Mouse (Mus musculus) small intestine, adult 2 months (tissue): Measurements from ENCODE around the gene Srebf1. TPM values are rescaled to one million over a fixed set of nuclear protein-coding genes. Genes with fewer than 3 reads are reported as not detected.

Experiments used
- H3K27ac ChIP-seq: fragments of 200-500 bp; 2 replicates; pipeline ENCODE4 v1.5.1; 2012; ENCODE audit warnings: low read depth, low read length, control low read depth, inconsistent platforms; ENCODE audit not compliant: insufficient read depth
- H3K27me3 ChIP-seq: fragments of 200-500 bp; 2 replicates; pipeline ENCODE4 v1.6.1; 2012; ENCODE audit warnings: mild to moderate bottlenecking, moderate library complexity, low read length, inconsistent platforms; ENCODE audit not compliant: control insufficient read depth, insufficient read depth
- H3K36me3 ChIP-seq: fragments of 200-500 bp; 2 replicates; pipeline ENCODE4 v1.6.1; 2012; ENCODE audit warnings: mild to moderate bottlenecking, low read length, control low read depth, inconsistent platforms; ENCODE audit not compliant: control insufficient read depth, insufficient read depth
- H3K4me1 ChIP-seq: fragments of 200-500 bp; 2 replicates; pipeline ENCODE4 v1.6.1; 2012; ENCODE audit warnings: low read length, inconsistent platforms, mixed read lengths; ENCODE audit not compliant: control insufficient read depth, insufficient read depth, insufficient read length
- H3K4me3 ChIP-seq: fragments of 200-500 bp; 2 replicates; pipeline ENCODE4 v1.5.1; 2012; ENCODE audit warnings: low read depth, mild to moderate bottlenecking, control low read depth, inconsistent platforms, low read length, moderate library complexity
- CTCF ChIP-seq: fragments of 200-500 bp; IDR thresholded peaks from 2 replicates; pipeline ENCODE4 v1.5.1; 2012; ENCODE audit warnings: low read depth, mild to moderate bottlenecking, control low read depth, inconsistent platforms, low read length, moderate library complexity, mixed read lengths; ENCODE audit not compliant: insufficient replicate concordance, insufficient read length; ENCODE audit errors: extremely low read depth
- POLR2A ChIP-seq: fragments of 200-500 bp; IDR thresholded peaks from 2 replicates; pipeline ENCODE4 v1.6.1; 2012; ENCODE audit warnings: low read depth, mild to moderate bottlenecking, control low read depth, inconsistent platforms, low read length, moderate library complexity
- WGBS: fragments of 180-500 bp; shearing (Covaris S2); methylation state at CpG from one replicate; pipeline ENCODE4 v1.1.7; 2018; 5-methylcytosine and 5-hydroxymethylcytosine counted together
- polyA plus RNA-seq: library from polyadenylated mRNA; depleted of rRNA; stranded (reverse); fragments of >200 nt; gene quantifications from 2 replicates; pipeline ENCODE4 v1.2.3, GENCODE M21; 2012

Srebf1 gene
- polyA plus RNA-seq, 1 experiment: 154 TPM

- no peaks in the 10 kb centered on the region for H3K27me3 ChIP-seq
- peaks cover 18% of the 10 kb centered on the region for H3K4me1 ChIP-seq
- 88% methylated on average over 1 of the region's 1 CpGs for WGBS
- H3K27ac ChIP-seq: no peak overlapping the region
- no peak overlapping the region for H3K4me3 ChIP-seq
- 0 out of 2 replicates have a peak, but pooled peaks cover 8% of the 10 kb centered on the region for H3K36me3 ChIP-seq
- TF ChIP-seq POLR2A (no peak), CTCF (no peak)
Observed at GRCm38 (mm10) chr11:60225874-60226273, 3.5 kb upstream of the Srebf1 start.

DNA sequence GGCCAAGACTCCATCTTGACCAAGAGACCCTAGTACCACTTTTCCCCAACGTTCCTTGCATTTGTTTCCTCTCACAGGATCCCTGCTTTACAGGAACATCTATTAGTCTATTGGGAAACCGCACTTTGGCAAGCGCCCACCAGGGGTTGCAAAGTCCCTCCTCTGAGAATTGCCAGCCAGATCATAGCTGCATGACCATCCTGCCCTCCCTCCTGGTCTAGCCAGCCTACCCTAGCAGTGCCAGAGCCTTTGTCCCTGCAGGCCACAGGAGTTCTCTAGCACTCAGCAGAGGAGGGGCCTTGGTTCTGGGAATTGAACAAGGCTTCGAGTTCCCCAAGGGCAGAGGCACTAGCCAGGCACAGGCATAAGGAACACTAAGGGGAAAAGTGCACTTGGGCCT, 2.3 kb upstream of the Srebf1 start:
- H3K4me1 ChIP-seq: peaks cover 13% of the 10 kb centered on the region
- no peaks in the 10 kb centered on the region for H3K27me3 ChIP-seq
- H3K4me3 ChIP-seq: no peak overlapping the region
- 67% methylated on average over 4 of the region's 4 CpGs for WGBS
- TF ChIP-seq CTCF: no peak
- 0 out of 2 replicates have a peak, but pooled peaks cover 8% of the 10 kb centered on the region for H3K36me3 ChIP-seq
- no peak overlapping the region for H3K27ac ChIP-seq

DNA sequence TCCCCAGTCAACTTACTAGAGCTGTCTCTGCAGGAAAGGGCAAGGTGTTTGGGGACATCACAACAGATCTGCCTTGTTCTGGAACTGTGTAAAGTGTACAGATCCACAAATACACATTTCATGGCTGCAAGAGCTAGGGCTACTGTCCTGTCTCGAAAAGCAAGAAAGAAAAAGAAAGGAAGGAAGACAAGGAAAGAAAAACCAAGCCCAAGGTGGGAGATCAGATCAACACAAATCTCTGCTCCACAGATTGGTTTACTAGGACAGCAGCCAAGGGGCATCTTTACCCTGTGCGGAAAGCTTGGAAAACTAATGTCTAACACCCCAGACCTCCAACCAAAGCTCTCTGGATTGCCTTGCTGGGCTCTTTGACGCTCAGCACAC, 304 bp downstream of the Srebf1 start:
- 54% methylated on average over 3 of the region's 3 CpGs for WGBS
- Histone ChIP-seq H3K27ac (peak overlapping the region; percentile 73; the same call in 1 of the 2 replicates), H3K4me1 (peaks cover 29% of the 10 kb centered on the region), H3K4me3 (peak overlapping the region; percentile 77), H3K36me3 (0 out of 2 replicates have a peak, but pooled peaks cover 5% of the 10 kb centered on the region), H3K27me3 (no peaks in the 10 kb centered on the region)
- TF ChIP-seq POLR2A: no peak
- no peak for TF ChIP-seq CTCF

GRCm38 (mm10) chr11:60221425-60221824, 956 bp downstream of the Srebf1 start:
- Histone ChIP-seq H3K27ac (no peak overlapping the region), H3K27me3 (no peaks in the 10 kb centered on the region), H3K36me3 (peaks cover 7% of the 10 kb centered on the region; the same call in 1 of the 2 replicates), H3K4me3 (no peak overlapping the region), H3K4me1 (peaks cover 35% of the 10 kb centered on the region)
- TF ChIP-seq POLR2A (no peak), CTCF (no peak)
- 90% methylated on average over 6 of the region's 6 CpGs for WGBS

GRCm38 (mm10) chr11:60220291-60220804, 2.0 kb downstream of the Srebf1 start:
- Histone ChIP-seq H3K27ac (peak overlapping the region; percentile 91), H3K27me3 (no peaks in the 10 kb centered on the region), H3K4me3 (peak overlapping the region; percentile 81), H3K36me3 (peaks cover 7% of the 10 kb centered on the region; the same call in 1 of the 2 replicates), H3K4me1 (peaks cover 45% of the 10 kb centered on the region)
- under 1% methylated on average over 46 of the region's 46 CpGs for WGBS
- TF ChIP-seq CTCF: no peak
- TF ChIP-seq POLR2A: peak; percentile 55; the same call in 1 of the 2 replicates

DNA sequence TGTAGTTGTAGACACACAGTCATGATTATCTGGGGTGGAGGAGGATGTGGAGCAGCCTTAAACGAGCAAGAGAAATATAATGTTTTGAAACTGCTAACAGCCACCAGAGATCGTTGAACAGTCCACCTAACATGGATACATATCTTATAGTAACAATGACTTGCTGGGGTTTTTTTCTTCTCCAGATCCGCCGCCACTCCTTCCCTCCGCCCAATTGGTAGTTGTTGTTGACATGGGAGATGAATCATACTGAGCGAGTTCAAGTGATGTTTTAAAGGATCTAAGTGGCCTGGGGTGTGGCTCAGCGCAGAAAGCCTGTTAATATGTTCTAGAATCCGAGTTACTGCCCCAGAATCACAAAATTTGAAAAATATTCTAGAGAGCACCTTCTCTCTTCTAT, 2.8 kb downstream of the Srebf1 start:
- TF ChIP-seq POLR2A (no peak), CTCF (no peak)
- peak overlapping the region; percentile 91 for H3K27ac ChIP-seq
- H3K4me3 ChIP-seq: peak overlapping the region; percentile 81
- 2% methylated on average over 8 of the region's 8 CpGs for WGBS
- no peaks in the 10 kb centered on the region for H3K27me3 ChIP-seq
- H3K4me1 ChIP-seq: peaks cover 47% of the 10 kb centered on the region
- peaks cover 7% of the 10 kb centered on the region; the same call in 1 of the 2 replicates for H3K36me3 ChIP-seq

DNA sequence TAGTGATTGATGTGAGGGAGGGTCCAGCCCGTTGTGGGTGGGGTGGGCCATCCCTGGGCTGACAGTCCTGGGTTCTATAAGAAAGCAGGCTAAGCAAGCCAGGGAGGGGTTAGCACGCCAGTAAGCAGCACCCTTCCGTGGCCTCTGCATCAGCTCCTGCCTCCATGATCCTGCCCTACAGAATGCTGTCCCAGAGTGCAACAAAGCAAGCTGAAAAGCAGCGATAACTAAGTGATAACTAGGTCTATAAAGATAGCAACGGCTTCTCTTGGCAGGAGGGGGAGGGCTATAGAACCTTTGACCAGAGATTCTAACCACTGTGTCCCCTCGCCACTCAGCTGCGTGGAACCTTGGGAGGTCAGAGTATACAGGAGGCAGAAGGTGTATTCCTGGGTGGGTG, 4.9 kb downstream of the Srebf1 start:
- Histone ChIP-seq H3K4me3 (no peak overlapping the region), H3K4me1 (peaks cover 44% of the 10 kb centered on the region), H3K36me3 (peaks cover 7% of the 10 kb centered on the region; the same call in 1 of the 2 replicates), H3K27ac (peak overlapping the region; percentile 81), H3K27me3 (no peaks in the 10 kb centered on the region)
- 33% methylated on average over 7 of the region's 7 CpGs for WGBS
- TF ChIP-seq POLR2A: no peak
- no peak for TF ChIP-seq CTCF
